Mouse (Mus musculus) adrenal gland, adult (tissue): ENCODE results near the gene Angptl2.

Experiments
- DNase-seq, 2 experiments: peaks; one replicate each; pipeline ENCODE4 v3.0.0; 2022 to 2023; ENCODE audit warnings: low spot score in 1 of 2; ENCODE audit not compliant: inconsistent age in 2 of 2

Gene Angptl2

GRCm38 (mm10) chr2:33228551-33228950, 12.7 kb downstream of the Angptl2 start:
- no peak for DNase-seq

GRCm38 (mm10) chr2:33230701-33231100, 14.8 kb downstream of the Angptl2 start:
- DNase-seq: no peak

- no peak for DNase-seq
These were observed 15.9 kb downstream of the Angptl2 start for GRCm38 (mm10) chr2:33231788-33232187.

GRCm38 (mm10) chr2:33232782-33233570, 17.1 kb downstream of the Angptl2 start:
- no peak for DNase-seq

- DNase-seq: no peak
These were observed 18.0 kb downstream of the Angptl2 start for GRCm38 (mm10) chr2:33233856-33234255.

- no peak for DNase-seq
These were observed 19.0 kb downstream of the Angptl2 start for GRCm38 (mm10) chr2:33234848-33235247.

- no peak for DNase-seq
These were observed 21.7 kb downstream of the Angptl2 start for GRCm38 (mm10) chr2:33237581-33237980.

- DNase-seq: peak; percentile 54 to 73
These were observed 29.0 kb downstream of the Angptl2 start for GRCm38 (mm10) chr2:33244880-33245279.

- peak; percentile 35 to 73 for DNase-seq
These were observed 29.5 kb downstream of the Angptl2 start for GRCm38 (mm10) chr2:33245350-33245749.

GRCm38 (mm10) chr2:33246841-33247240, 31.0 kb downstream of the Angptl2 start:
- DNase-seq: no peak

GRCm38 (mm10) chr2:33248549-33248948, 32.7 kb downstream of the Angptl2 start:
- DNase-seq: no peak

- DNase-seq: no peak
These were observed 34.2 kb downstream of the Angptl2 start for GRCm38 (mm10) chr2:33249922-33250633.

GRCm38 (mm10) chr2:33252751-33253150, 36.9 kb downstream of the Angptl2 start:
- DNase-seq: no peak

GRCm38 (mm10) chr2:33253572-33254190, 37.8 kb downstream of the Angptl2 start:
- DNase-seq: peak in 1 of 2 experiments; percentile 63

GRCm38 (mm10) chr2:33254318-33254985, 38.6 kb downstream of the Angptl2 start:
- peak in 1 of 2 experiments; percentile 39 for DNase-seq

GRCm38 (mm10) chr2:33256769-33257537, 41.1 kb downstream of the Angptl2 start:
- peak in 1 of 2 experiments; percentile 58 for DNase-seq

- DNase-seq: peak in 1 of 2 experiments; percentile 30
These were observed 44.9 kb downstream of the Angptl2 start for GRCm38 (mm10) chr2:33260772-33261171.

- DNase-seq: no peak
These were observed 45.6 kb downstream of the Angptl2 start for GRCm38 (mm10) chr2:33261475-33261874.

- no peak for DNase-seq
These were observed 49.9 kb downstream of the Angptl2 start for GRCm38 (mm10) chr2:33265793-33266192.

GRCm38 (mm10) chr2:33267075-33267474, 51.2 kb downstream of the Angptl2 start:
- no peak for DNase-seq
